Mouse (Mus musculus): ENCODE data around the gene Gm9736. TPM values are rescaled to one million over a fixed set of nuclear protein-coding genes. Genes with fewer than 3 reads are reported as not detected.
"Not testable (repeated sequence)": the region's sequence is repeated elsewhere in the genome, so short reads cannot be mapped to it uniquely, and the experiment has no call there.

Gene Gm9736
- total RNA-seq, 4 experiments from 2014 or later, result not detected

DNA sequence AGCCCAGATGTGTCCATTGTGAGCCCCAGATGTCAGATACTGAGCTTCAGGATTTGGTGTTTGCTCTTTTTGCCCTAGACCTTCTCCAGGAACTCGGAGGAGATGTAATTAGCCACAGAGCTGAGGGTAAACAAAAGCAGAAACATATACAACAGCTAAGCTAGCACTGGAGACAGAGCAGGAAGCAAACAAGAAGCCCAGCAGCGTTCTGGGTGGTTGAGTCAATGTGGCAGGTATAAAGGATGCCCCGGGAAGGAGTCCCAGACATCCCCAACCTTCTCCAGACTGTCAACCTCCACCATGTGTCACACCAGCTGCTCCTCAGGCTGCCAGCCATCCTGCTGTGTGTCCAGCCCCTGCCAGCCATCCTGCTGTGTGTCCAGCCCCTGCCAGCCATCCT lies 25.0 kb downstream of the Gm9736 start, which contains the start of gene Gm10100:
Gene Gm10100 (plus strand): TSS at position 301 of the 400 bp plus-strand sequence.
- DNase-seq (ENCODE audit: low spot score), result no peak

- no peak for DNase-seq (ENCODE audit: low spot score)
These were observed 26.3 kb downstream of the Gm9736 start for GRCm38 (mm10) chr10:77724855-77725254.

DNA sequence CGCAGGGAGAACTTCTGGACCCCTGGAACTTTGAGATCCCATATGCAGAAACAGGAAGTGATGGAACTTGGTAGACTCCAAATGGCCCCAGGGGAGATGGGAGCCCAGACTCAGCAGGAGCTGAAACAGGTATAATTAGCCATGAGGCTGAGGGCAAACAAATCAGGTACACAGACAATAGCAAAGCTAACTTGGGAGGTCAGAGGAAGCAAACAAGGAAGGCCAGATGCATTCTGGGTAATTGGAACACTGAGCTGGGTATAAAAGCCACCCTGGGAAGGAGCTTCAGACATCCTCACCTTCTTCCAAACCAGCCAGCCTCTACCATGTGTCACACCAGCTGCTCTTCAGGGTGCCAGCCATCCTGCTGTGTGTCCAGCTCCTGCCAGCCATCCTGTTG lies 30.9 kb downstream of the Gm9736 start, which contains the start of gene Krtap12-1:
Gene Krtap12-1 (plus strand): TSS at position 301 of the 400 bp plus-strand sequence.
- DNase-seq (ENCODE audit: low spot score), result not testable (repeated sequence)

GRCm38 (mm10) chr10:77715507-77715906 lies 35.6 kb downstream of the Gm9736 start, which contains the start of gene Gm10142:
TSS of gene Gm10142 (plus strand) at chr10:77715807.
- DNase-seq (ENCODE audit: low spot score), result no peak

DNA sequence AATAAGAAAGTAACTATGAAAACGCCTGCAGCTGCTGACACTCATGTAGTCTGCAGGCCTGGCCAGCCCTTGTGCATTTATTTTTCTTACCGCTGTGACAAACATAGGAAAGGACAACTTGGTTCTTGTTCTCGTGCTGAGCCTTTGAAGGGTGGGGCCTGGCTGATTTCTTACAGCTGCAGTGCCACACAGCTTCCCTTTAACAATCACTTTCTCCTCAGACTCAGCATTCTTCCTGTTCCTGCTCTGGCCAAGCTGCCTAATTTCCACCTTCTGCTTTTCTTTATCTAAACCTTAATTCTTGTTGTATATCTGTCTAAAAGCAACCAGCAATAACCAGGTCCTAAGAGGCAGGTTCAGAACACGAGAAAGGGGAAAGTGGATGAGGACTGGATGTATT lies 37.4 kb downstream of the Gm9736 start:
- DNase-seq (ENCODE audit: low spot score), result no peak

- not testable (repeated sequence) for DNase-seq (ENCODE audit: low spot score)
These were observed 40.0 kb downstream of the Gm9736 start, which contains the start of gene Gm10024 for GRCm38 (mm10) chr10:77711157-77711556. TSS of gene Gm10024 (plus strand) at chr10:77711457.

- DNase-seq (ENCODE audit: low spot score), result no peak
These were observed 41.3 kb downstream of the Gm9736 start for GRCm38 (mm10) chr10:77709831-77710230.

DNA sequence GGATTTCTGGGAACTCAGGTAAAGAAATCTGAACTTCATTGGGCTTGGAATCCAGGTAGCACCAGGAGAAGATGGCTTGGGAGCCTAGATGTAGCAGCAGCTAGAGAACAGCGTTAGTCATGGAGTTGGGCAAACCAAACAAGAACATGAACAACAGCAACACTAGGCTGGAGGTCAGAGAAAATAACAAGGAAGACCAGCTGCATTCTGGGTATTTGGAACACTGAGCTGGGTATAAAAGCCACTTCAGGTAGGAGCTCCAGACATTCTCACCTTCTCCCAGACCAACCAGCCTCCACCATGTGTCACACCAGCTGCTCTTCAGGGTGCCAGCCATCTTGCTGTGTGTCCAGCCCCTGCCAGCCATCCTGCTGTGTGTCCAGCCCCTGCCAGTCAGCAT lies 44.8 kb downstream of the Gm9736 start, which contains the start of gene Gm10272:
Gene Gm10272 (plus strand): TSS at position 301 of the 400 bp plus-strand sequence.
- DNase-seq (ENCODE audit: low spot score), result no peak

Other genes starting within 250 kb of the Gm9736 start
- 10 to 100 TPM in 1 of 4 experiments, 1 to 10 TPM in 3; 8.0 to 12.4 (median 9.1) TPM for gene Fam207a, start 235.6 kb downstream of the Gm9736 start, total RNA-seq (2022)
- 10 to 100 TPM in 1 of 4 experiments, 1 to 10 TPM in 3; 3.3 to 25.5 (median 3.7) TPM for gene Itgb2, start 221.1 kb downstream of the Gm9736 start, total RNA-seq (2022)
- gene Pttg1ip, start 169.6 kb downstream of the Gm9736 start, total RNA-seq (2022), result 100 to 1,000 TPM; 132 to 142 (median 134) TPM
- 10 to 100 TPM; 59.3 to 76.7 (median 67.5) TPM for gene Sumo3, start 145.3 kb downstream of the Gm9736 start, total RNA-seq (2022)
- 10 to 100 TPM in 3 of 4 experiments, 1 to 10 TPM in 1; 8.3 to 15.8 (median 13.9) TPM for gene Gm49325, start 145.2 kb downstream of the Gm9736 start, total RNA-seq (2022)
- 10 to 100 TPM; 78.9 to 82.9 (median 81.2) TPM for gene Ube2g2, start 129.1 kb downstream of the Gm9736 start, total RNA-seq (2022)
- not detected for gene Tspear, start 64.8 kb downstream of the Gm9736 start, total RNA-seq (2022)
- not detected for gene Gm19402, start 60.6 kb downstream of the Gm9736 start, total RNA-seq (2022)
- not detected for gene Gm9508, start 54.1 kb downstream of the Gm9736 start, total RNA-seq (2022)
- not detected for gene Gm10272, start 44.7 kb downstream of the Gm9736 start, total RNA-seq (2022)
- not detected for gene Gm10024, start 39.9 kb downstream of the Gm9736 start, total RNA-seq (2022)
- gene Gm10142, start 35.5 kb downstream of the Gm9736 start, total RNA-seq (2022), result not detected
- gene Krtap12-1, start 30.8 kb downstream of the Gm9736 start, total RNA-seq (2022), result not detected
- gene Gm10100, start 24.9 kb downstream of the Gm9736 start, total RNA-seq (2022), result not detected
- gene Gm18596, start 8.7 kb downstream of the Gm9736 start, total RNA-seq (2022), result not detected
- gene Gm3233, start 8.3 kb upstream of the Gm9736 start, total RNA-seq (2022), result not detected
- not detected for gene Gm3238, start 20.0 kb upstream of the Gm9736 start, total RNA-seq (2022)
- not detected for gene Gm7138, start 25.6 kb upstream of the Gm9736 start, total RNA-seq (2022)
- not detected for gene Gm3250, start 31.2 kb upstream of the Gm9736 start, total RNA-seq (2022)
- not detected for gene Gm7137, start 36.8 kb upstream of the Gm9736 start, total RNA-seq (2022)
- gene Gm9639, start 43.7 kb upstream of the Gm9736 start, total RNA-seq (2022), result not detected
- gene Gm19668, start 47.8 kb upstream of the Gm9736 start, total RNA-seq (2022), result not detected
- not detected for gene Gm9507, start 60.5 kb upstream of the Gm9736 start, total RNA-seq (2022)
- gene Gm2696, start 63.3 kb upstream of the Gm9736 start, total RNA-seq (2022), result not detected
- not detected for gene Krtap10-4, start 75.7 kb upstream of the Gm9736 start, total RNA-seq (2022)
- not detected for gene Krtap10-10, start 84.6 kb upstream of the Gm9736 start, total RNA-seq (2022)
- gene Gm36176, start 95.4 kb upstream of the Gm9736 start, total RNA-seq (2022), result not detected
- not detected for gene Gm10318, start 101.5 kb upstream of the Gm9736 start, total RNA-seq (2022)
- gene Gm3285, start 110.6 kb upstream of the Gm9736 start, total RNA-seq (2022), result not detected
- gene Lrrc3, start 151.2 kb upstream of the Gm9736 start, total RNA-seq (2022), result 1 to 10 TPM in 2 of 4 experiments, under 1 TPM in 2; 0.63 to 1.2 (median 0.92) TPM
- gene Trpm2, start 219.2 kb upstream of the Gm9736 start, total RNA-seq (2022), result 1 to 10 TPM in 1 of 4 experiments, under 1 TPM in 3; 0.44 to 1.8 (median 0.61) TPM
- 10 to 100 TPM; 10.7 to 13.5 (median 12.2) TPM for gene 1810043G02Rik, start 227.2 kb upstream of the Gm9736 start, total RNA-seq (2022)

Data from heart, adult 8-10 months (tissue).